Mouse (Mus musculus) left cerebral cortex, adult 18-20 months (tissue): ENCODE results near the gene Ffar2. TPM values are rescaled to one million over a fixed set of nuclear protein-coding genes. Genes with fewer than 3 reads are reported as not detected.

Experiments
- DNase-seq, 2 experiments: peaks; one replicate each; pipeline ENCODE4 v3.0.0; 2021 to 2022; ENCODE audit warnings: low spot score in 2 of 2, mixed read lengths in 1 of 2
- total RNA-seq, 2 experiments: library from RNA; stranded (reverse); gene quantifications; 2 replicates each; pipeline ENCODE4 v1.2.3; 2021

Gene Ffar2
- total RNA-seq, 2 experiments from 2014 or later = not detected

DNA sequence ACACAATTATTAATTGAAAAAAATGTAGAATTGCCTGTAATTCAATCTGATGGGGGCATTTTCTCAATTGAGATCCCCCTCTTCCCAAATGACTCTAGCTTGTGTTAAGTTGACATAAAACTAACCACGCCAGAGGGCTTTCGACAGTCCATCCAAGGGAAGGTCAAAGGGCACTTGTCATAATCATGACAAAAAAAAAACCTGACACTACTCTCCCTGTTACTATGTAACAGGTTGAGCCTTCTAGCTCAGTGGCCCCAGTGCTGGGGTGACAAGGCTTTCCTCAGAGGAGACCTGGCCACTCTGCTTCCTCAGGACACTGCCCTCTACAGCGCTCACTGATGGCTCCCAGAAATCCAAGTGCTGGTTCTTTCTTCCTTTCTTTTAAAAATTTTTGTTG is 731 bp upstream of the Ffar2 start:
- no peak for DNase-seq

DNA sequence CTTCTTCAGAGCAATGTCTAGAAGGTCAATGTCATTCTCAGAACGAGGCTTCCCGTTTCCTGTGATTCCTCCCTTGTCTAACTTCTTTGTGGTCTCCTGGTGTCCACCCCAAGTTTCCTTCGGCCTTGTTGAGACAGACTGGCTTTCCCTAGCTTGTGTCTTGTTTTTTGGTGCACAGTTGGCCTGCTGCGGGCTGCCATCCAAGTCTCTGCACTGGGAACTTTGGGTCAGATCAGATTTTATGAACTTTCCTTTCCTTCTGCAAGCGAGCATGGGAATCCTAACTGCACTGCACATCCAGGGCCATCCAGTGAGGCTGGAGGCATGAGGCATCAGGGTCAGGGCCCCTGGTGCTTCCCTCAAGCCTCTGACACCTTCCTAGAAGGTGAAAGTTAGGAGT is 2.0 kb downstream of the Ffar2 start:
- DNase-seq = no peak

DNA sequence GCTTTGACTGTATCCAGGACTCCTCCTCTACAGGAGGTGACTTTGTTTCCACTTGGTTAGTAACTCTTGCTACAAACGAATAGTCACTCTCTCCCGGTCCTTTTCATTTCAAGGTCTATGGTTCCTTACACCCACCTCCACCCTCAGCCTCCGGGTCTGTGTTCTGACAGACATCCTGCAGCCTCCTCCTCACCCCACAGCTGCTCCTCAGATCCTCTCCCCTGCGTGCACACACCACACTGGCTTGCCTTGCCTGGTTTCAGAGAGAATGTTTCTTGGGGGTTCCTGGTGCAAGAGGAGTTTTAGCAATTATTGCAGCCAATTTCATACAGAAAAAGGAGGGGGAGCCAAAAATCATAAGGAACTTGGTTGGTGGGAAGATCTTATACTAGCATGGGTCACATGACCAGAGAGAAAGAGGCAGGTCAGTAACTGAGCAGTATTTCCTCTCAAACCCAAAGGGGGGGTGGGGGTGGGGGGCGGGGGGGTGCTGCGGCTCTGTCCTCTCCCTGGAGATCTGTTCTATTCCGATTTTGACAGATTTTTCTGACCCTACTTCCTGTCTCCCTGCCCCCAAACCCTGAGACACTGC is 2.6 kb downstream of the Ffar2 start:
- DNase-seq = no peak

DNA sequence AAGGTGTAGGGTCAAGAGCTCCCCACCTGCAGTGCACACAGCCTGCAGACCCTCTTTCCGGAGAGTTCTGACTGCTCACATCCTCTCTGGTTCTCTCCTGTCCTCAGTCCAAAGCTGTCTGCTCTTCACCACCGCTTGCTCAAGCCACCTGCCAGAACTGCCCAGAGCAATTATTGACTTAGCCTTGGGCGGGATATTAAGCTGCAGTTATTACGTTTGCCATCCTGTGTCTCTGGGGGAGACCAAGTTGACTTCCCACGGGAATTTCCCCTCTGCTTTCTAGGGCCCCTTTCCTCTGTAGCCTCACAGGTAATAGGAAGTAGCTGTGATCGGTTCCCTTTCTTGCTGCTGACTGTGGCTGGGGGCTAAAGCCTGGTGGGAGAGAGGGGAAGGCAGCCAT is 3.4 kb downstream of the Ffar2 start:
- DNase-seq = no peak

DNA sequence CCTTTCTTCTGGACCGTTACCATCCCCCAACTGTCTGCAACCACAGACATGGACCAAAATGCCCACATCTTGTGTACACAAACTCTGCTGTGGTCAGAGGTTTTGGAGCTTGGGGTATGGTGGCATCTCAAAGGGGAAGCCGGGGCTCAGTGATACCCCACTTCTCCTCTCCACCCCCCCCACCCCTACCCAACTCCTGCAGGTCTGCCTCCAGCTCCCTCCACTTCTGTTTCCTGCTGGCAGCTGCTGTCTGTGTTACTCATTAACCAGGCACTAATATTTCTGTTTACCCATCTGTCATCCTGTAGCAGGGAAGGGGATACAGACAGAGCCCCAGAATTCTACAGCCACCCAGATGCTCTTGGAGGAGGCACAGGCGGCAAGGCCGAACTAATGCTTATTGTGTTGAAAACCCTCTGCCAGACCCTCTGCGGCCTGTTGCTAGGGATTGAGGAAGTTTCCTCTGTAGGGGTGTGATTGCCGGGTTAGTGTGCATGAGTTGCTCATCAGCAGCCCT is 11.2 kb downstream of the Ffar2 start:
- DNase-seq = no peak

DNA sequence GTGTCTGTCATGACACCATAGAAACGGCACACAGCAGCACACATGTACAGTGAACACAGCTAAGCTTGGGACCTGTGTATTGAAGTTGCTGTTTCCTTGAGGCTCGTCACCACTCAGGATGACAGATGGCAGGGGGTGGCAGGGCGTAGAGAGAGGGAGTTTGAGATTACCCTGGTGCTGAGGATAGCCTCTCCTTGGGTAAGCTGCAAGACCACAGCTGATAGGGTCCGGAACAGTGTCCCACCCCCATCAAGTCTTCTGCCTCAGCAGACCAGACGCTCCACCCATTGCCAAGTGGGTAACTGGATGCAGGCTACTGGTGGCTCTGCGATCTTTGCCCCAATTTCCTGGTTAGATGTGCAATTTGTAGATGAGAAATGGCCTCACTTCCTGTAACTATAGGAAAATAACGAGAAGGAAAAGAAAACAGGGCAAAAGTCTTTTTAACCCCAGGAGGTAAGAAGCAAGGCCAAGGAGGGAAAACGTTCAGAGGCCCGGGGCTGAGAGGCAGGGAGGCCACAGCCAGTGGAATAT is 11.8 kb downstream of the Ffar2 start:
- no peak for DNase-seq

DNA sequence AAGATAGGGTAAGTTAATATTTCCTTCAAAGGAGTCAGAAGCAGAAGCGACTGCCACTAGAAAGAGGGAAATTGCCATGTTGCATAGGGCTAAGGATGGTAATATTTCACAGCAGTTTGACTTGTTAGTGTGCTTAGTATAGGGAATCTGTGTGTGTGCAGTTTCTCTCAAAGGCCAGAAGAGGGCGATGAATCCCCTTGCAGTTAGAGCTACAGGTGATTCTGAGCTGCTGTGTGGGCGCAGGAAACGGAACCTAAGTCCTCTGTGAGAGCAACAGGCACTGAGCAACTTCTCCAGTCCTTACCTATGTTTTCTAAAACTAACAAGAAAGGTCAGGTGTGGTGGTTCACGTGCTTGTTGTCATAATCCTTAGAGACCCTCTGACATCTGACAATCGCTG is 13.3 kb downstream of the Ffar2 start:
- no peak for DNase-seq

DNA sequence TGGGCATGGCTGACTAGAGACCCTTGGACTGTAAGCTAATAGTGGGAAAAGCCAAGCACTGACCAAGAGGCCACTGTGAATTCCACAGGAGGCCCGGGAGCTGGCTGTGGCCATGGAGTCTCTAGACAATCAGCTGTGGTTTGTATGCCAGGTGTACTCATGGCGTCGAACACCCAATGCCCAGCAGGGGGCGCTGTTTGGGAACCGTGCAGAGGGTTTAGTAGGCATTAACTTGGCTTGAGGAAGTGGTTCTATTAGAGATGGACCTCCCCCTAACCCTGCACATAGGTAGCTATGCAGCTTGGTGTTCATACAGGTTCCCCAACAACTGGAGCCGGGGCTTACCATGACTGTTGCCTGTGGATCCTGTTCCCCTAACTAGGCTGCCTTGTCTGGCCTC is 17.7 kb downstream of the Ffar2 start:
- DNase-seq = no peak

DNA sequence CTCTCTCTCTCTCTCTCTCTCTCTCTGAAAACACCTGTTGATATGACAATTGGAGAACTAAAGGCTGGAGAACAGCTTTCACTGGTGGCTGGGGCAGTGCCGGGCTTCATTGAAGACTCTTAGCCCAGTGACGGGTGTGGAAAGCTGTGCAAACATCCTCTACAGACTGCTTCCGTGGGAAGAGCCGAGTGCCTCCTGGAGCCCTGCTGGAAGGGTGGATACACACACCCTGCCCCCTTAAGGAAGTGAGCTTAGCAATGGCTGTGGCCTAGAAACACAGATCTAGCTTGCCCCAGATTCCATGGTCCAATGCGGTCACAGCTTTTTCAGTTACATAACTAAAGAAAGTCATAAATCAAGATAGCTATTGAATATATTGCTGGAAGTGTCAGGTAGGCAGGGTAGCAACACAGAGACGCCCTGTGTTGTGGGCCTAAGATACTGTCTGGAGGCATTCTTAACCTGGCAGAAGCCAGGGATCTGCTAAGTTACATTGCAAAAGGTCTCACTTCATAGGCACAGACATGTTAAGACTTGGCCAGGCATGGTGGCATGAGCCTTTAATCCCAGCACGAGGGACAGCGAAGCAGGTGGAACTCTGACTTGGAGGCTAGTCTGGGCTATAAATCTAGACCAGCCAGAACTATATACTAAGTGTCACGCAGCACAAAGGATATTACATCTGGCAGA is 19.4 kb downstream of the Ffar2 start:
- DNase-seq = no peak

DNA sequence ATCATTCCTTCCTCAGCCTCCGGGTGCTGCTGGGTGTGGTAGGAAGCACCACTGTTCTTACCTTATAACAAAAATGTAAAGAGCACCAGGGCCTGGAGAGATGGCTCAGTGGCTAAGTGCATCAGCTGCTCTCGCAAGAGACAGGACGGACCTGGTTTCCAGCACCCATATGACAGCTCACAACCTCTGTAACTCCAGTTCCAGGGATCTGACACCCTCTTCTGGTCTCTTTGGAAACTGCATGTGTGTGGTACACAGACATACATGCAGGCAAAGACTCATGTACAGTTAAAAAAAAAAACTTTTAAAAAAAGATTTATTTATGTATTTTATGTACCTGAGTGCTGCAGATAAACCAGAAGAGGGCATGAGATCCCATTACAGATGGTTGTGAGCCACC is 20.3 kb downstream of the Ffar2 start:
- no peak for DNase-seq

DNA sequence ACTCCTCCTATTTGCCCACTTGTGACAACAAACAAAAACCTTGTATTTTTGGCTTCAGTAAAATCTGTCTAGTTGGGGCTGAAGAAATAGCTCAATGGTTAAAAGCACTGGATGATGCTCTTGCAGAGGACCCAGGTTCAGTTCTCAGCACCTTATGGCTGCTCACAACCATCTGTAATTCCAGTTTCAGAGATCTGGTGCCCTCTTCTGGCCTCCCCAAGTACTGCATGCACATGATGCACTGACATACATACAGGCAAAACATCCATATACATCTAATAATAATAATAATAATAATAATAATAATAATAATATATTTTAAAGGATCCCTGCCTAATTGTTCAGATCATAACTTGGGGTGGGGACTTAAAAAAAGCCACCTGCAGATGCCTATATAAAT is 22.9 kb downstream of the Ffar2 start:
- DNase-seq = no peak

DNA sequence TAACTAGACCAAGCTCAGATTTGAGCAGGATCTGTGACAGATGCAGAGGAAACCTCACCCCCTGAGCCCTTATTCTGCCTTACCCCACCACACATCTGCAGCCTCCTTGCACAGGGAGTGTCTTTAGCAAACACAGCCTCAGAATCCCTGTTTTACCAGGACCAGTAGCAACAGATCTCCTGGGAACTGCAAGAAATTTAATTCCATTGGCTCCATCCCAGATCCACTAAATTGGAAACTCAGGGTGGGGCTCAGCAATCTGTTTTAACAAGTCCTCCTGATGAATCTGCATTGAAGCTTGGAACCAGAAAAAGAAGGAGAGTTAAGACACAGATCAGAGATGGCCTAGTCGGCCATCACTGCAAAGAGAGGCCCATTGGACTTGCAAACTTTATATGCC is 26.8 kb downstream of the Ffar2 start:
- peak in 1 of 2 experiments; percentile 16 for DNase-seq

DNA sequence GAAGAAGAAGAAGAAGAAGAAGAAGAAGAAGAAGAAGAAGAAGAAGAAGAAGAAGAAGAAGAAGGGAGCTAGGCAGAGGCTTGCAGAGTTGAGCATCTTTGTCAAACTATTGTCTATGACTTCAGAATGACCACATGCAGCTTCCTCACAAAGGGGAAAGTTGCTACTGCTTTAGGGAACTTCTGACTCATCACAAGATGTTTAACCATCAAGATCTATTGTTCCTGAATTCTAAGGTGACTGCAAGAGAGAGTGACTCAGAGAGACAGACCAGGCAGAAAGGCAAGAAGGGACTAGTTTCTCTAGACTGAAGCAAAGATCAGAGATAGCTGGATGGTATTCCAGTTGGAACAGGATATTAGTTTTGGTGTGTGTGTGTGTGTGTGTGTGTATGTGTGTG is 28.7 kb downstream of the Ffar2 start:
- no peak for DNase-seq

DNA sequence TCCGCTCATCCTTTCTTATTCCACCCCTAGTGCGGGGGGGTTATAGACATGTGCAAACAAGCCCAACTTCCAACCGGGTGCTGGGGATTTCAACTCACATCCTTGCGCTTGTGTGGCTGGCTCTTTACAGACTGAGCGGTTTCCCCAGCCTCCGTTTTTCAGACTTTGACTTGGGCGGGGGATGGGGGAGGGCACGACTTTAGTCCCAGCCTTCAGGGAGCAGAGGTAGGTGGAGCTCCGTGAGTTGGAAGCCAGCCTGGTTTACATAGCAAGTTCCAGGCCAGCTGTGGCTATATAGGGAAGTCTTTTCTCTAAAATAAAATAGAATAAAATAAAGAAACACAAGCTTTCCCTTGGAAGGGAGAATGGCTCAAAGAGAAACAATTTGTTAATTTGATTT is 31.7 kb downstream of the Ffar2 start:
- no peak for DNase-seq

DNA sequence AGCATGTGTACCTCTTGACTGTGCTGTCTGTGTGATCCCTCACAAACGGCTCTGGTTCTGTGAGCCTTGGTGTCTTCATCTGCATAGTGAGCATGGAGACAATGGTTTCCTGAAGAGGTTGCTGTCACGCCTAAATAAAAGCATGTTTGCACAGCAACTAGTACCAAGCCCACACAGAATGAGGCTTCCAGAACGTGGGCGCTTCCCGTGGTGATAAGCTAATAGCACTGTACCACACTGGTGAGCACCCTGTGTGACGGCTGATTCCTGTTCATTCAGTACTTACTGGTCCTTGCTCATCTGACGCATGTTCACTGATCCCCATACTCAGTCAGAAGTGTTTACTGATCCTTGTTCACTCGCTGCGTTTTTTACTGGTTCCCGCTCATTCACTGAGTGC is 33.4 kb downstream of the Ffar2 start:
- DNase-seq = no peak

DNA sequence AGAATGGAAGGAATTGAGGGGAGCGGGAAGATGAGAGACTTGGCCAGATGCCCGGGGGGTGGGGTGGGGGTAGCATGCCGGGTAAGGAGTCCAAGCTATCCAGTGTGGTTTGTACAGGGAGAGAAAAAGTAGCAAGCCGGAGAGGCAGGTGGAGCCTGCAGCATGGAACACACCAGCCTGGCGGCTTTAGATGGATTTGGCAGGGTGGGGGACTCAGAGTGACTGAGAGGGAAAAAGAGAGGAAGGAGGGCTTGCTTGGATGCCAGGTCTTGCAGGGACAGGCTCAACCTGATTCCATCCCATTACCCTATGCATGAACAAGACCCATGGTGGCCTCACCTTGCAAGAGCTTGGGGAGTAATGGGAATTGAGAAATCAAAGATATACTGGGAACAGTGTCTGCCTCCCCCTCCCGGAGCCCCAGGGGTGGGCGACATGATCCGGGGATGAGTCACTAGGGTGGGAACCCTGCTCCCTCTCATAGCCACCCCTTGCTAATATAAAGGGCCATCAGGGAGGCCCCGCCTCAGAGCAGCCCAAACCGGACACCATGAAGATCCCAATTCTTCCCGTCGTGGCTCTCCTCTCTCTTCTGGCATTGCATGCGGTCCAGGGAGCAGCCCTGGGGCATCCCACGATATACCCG is 36.1 kb downstream of the Ffar2 start, which contains the start of gene Krtdap:
Gene Krtdap (plus strand): TSS at position 520 of the 646 bp plus-strand sequence.
- DNase-seq = no peak

DNA sequence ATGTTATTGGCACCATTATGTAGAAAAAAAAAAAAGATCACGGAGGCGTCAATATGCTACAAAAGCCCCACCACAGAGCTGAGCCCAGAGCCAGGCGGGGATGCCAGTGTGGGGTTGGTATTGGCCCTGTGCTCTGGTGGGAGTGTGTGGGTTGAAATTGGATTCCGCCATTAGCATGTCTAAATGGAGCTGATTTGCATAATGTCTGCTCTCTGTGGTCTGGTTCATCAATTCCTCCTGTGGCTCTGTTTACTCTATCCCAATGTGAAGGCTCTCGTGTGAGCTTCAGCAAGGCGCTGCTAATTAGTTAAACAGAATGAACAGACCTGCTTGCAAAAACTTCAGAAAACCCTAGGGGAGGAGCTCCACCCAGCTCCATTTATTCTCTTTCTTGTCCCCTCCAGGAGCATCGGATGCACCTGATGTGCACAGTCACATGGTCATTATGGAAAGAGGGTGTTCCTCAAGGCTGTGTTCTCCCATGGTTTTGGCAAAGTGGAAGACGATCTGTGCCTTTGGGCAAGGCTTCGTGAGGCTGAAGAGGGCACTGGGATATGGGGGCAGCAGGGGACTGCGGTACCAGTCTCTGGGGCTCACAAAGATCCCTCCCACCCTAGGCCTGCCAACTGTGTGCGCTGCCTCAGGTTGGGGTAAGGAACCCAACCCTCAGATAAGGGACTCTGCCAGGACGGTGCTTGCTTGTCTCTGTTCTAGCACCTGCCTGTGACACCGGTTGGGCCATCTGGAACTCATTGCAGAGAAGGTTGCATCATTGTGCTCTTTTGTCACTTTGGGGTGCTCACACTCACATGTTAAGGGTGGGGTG is 37.6 kb downstream of the Ffar2 start:
- no peak for DNase-seq

DNA sequence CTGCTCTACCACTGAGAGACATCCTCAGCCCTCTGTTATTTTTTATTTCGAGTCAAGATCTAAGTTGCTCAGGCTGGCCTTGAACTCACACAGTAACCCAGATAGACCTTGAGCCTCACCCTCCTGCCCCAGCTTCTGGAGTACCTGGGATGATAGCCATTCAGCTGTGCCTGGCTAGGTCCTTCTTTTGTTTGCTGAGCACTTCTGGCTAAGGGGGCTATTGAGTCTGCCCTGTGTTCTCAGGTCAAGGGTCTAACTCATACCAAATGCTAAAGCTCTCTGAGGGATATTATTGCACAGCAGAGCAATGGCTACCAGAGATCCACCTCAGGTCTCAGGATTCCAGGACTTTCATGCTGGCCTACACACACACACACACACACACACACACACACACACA is 38.4 kb downstream of the Ffar2 start:
- DNase-seq = no peak

DNA sequence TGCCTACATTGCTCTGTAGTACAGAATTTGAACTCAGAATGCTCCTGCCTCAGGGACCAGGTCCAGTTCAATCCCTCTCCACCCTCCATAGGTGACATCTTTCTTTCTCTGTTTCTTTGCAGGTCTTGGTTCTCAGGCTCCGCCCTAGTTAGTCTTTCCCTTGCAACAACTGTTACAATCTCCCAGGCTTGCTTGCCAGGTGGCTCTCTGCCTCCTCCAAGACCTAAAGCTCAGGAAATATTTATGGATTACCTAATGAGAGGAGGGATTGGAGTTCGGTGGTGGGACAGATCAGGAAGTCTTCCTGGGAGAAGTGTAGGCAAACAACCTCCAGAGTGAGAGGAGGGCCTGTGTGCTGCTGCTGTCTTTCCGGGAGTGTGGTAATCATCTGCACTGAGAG is 40.9 kb downstream of the Ffar2 start:
- no peak for DNase-seq

DNA sequence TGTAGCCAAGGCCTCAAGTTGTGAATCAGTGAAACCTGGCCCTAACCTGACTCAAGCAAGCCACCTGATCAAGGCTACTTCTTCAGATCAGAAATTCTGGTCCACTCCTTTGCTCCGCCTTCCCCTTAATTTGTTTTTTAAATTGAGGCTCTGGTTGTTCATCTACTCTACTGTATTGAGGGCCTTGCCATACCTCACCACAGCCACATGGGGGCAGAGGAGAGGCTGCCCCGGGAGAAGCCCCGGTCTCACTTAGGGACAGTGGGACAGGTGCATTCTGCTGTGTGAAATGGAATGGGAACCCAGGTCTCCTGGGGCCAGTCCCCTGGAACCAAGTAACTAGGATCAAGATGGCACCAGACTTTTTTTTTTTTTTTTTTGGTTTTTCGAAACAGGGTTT is 41.8 kb downstream of the Ffar2 start:
- DNase-seq = no peak

DNA sequence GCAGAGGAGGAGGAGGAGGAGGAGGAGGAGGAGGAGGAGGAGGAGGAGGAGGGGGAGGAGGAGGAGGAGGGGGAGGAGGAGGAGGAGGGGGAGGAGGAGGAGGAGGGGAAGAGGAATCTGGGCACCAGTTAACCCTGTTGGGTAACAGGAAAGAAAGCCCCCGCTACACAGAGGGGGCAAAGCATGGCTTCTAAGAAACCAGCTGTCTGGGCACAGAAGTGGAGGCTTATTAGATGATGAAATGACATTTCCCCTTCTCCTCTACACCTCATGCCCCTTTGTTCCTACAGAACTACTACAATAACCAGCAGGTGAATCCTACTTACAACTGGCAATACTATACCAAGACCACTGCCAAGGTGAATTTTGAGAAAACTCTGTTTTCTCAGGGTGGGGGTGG is 45.7 kb downstream of the Ffar2 start:
- no peak for DNase-seq
